Mouse (Mus musculus) limb, embryonic 11.5 days (tissue): ENCODE results near the gene Zfand4. TPM values are rescaled to one million over a fixed set of nuclear protein-coding genes. Genes with fewer than 3 reads are reported as not detected.
A peak's percentile ranks its signal among the peaks of the same experiment; 100 is the strongest.
"Not testable (repeated sequence)": the region's sequence is repeated elsewhere in the genome, so short reads cannot be mapped to it uniquely, and the experiment has no call there.

ENCODE experiments used
- ATAC-seq: fragments of 200-750 bp; cut with Nextera tagmentation; 2 replicates; pipeline ENCODE4 v1.8.0; 2017; ENCODE audit warnings: low read depth; ENCODE audit not compliant: insufficient number of reproducible peaks, low FRiP score, low TSS enrichment
- DNase-seq: peaks from one replicate; pipeline ENCODE4 v3.0.0-alpha.2; 2015; ENCODE audit warnings: low spot score
- H3K27ac ChIP-seq: fragments of 300-500 bp; sonication (generic); replicated peaks from 2 replicates; pipeline ENCODE4 v1.5.1; 2014; ENCODE audit warnings: low read depth, mild to moderate bottlenecking, low read length
- H3K27me3 ChIP-seq: fragments of 300-500 bp; sonication (generic); 2 replicates; pipeline ENCODE4 v1.6.1; 2014; ENCODE audit warnings: mild to moderate bottlenecking, low read length, mixed read lengths; ENCODE audit not compliant: control insufficient read depth, insufficient read depth
- H3K36me3 ChIP-seq: fragments of 300-500 bp; sonication (generic); 2 replicates; pipeline ENCODE4 v1.6.1; 2014; ENCODE audit warnings: mild to moderate bottlenecking, low read length, moderate library complexity, mixed read lengths; ENCODE audit not compliant: control insufficient read depth, insufficient read depth
- H3K4me1 ChIP-seq: fragments of 300-500 bp; sonication (generic); 2 replicates; pipeline ENCODE4 v1.6.1; 2014; ENCODE audit warnings: low read length, mixed read lengths; ENCODE audit not compliant: control insufficient read depth, insufficient read depth
- H3K4me2 ChIP-seq: fragments of 300-500 bp; sonication (generic); 2 replicates; pipeline ENCODE4 v1.6.1; 2014; ENCODE audit warnings: low read depth, mild to moderate bottlenecking, moderate library complexity; ENCODE audit not compliant: severe bottlenecking
- H3K4me3 ChIP-seq: fragments of 300-500 bp; sonication (generic); 2 replicates; pipeline ENCODE4 v1.5.1; 2014; ENCODE audit warnings: low read depth, low read length
- H3K9ac ChIP-seq: fragments of 300-500 bp; sonication (generic); 2 replicates; pipeline ENCODE4 v1.6.1; 2014; ENCODE audit warnings: mild to moderate bottlenecking, low read length
- H3K9me3 ChIP-seq: fragments of 300-500 bp; sonication (generic); 2 replicates; pipeline ENCODE4 v1.6.1; 2016; ENCODE audit warnings: low read length; ENCODE audit not compliant: control insufficient read depth
- WGBS: fragments of 180-500 bp; shearing (Covaris S2); extraction: QIAGEN DNeasy Blood & Tissue Kit; methylation state at CpG from one replicate; pipeline ENCODE4 v1.1.7; 2014; 5-methylcytosine and 5-hydroxymethylcytosine counted together
- polyA plus RNA-seq: library from polyadenylated mRNA; unstranded; fragments of >200 nt; fragmentation: Nextera tagmentation; extraction: Ambion mirVana; gene quantifications from 2 replicates; pipeline ENCODE4 v1.2.1, GENCODE M21; 2014

Zfand4 gene
- 6.9 and 7.3 TPM in 2 replicates for polyA plus RNA-seq

DNA sequence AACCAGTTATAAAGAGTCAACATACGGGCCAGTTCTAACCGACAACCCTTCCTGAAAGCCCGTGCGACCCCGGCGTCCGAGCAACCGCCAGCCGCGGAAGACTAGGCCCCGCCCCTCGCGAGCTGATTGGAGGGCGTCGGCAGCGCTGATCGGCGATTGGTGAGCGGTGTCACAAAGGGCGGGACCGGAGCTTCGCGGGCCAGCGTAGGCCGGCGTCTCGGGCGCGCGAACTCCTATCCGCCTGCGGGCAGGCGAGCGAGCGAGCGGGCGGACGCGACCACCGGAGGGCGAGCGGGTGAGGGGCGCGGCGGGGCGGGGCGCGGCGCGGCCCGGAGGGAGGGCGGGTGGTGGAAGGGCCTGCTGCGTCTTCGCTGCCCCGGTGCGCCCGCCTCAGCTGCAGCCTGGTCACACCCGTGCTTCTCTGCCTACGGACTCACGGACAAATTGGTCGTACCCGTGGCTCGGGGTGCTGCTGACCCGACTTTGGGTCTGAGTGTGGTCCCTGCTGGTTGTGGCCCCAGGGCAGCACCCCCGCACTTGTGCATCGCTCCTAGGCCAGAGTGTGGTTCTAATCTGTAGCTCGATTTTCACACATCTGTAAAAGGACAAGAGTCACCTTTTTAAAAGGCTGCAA is at the start of gene Zfand4:
Gene Zfand4 (plus strand): TSS at position 205 of the 634 bp plus-strand sequence.
- Histone ChIP-seq H3K9ac (peak within 1 kb of the TSS; percentile 59), H3K27me3 (no peaks in the 10 kb centered on the region), H3K36me3 (no peaks in the 10 kb centered on the region), H3K27ac (peak within 1 kb of the TSS; percentile 8; the same call in 1 of the 2 replicates), H3K9me3 (no peaks in the 10 kb centered on the region), H3K4me1 (0 out of 2 replicates have a peak, but pooled peaks cover 2% of the 10 kb centered on the region), H3K4me2 (peak within 1 kb of the TSS; percentile 58), H3K4me3 (peak within 1 kb of the TSS; percentile 52)
- DNase-seq (peak; percentile 96), ATAC-seq (peak; percentile 96)
- under 1% methylated on average over 58 of the region's 67 CpGs for WGBS

DNA sequence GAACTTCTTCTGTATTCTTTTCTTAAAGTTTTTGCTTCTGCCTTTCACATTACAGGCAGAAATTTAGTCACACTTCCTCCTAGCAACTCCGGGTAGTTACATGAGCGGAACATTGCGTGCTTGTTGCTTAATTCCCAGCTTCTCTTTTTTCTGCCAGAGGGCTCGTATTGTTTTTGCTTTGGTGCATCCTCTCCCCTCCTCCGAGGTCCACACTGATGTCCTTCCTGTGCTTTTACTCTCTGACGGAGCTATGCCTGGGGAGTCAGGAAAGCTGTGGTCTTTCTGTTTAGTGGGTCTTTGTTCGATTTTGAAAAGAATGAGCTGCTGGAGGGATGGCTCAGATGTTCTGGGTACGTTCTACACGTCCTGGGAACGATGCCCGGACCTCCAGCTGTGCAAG is 36.3 kb upstream of the Zfand4 start:
- H3K27me3 ChIP-seq, result no peaks in the 10 kb centered on the region
- H3K9ac ChIP-seq, result no peak overlapping the region
- H3K4me2 ChIP-seq, result no peak overlapping the region
- 88% methylated on average over 11 of the region's 11 CpGs for WGBS
- ATAC-seq (no peak), DNase-seq (no peak)
- H3K4me3 ChIP-seq, result no peak overlapping the region
- H3K4me1 ChIP-seq, result no peaks in the 10 kb centered on the region
- no peaks in the 10 kb centered on the region for H3K9me3 ChIP-seq
- H3K36me3 ChIP-seq, result peaks cover 9% of the 10 kb centered on the region
- no peak overlapping the region for H3K27ac ChIP-seq

DNA sequence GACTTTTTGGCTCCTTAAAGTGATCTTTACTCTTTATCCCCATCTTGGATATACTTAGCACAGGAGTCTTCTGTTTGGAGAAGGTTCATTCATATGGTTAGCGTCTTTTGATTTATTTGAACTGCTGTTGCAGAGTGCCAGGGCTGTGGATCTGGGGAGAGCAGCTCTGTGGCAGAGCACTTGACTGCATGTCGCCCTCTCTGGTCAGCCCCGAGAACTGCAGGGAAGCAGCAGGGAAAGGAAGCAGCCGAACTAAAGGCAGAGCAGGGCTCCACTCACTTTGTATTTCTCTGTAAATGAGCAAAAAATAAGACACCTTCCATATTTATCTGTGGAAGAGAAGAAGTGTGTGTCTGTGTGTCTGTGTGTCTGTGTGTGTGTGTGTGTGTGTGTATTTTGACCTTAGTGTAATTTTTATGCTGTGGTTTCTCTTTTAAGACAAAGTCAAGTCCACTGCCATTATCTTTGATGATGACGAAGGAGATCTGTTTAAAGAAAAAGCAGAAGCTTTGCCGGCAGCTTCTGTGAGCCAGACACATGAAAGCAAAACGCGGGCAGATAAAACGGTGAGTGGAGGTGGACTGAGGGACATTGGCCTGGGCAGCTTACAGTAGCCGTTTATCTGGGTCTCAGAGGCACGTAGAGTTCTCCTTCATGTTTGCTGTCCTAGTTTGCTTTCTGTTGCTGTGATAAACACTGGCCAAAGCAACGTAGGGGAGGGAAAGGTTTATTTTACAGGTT is 35.1 kb upstream of the Zfand4 start:
- H3K9me3 ChIP-seq, result no peaks in the 10 kb centered on the region
- DNase-seq (peak; percentile 78), ATAC-seq (no peak)
- no peak overlapping the region for H3K27ac ChIP-seq
- no peak overlapping the region for H3K4me2 ChIP-seq
- H3K4me3 ChIP-seq, result no peak overlapping the region
- no peaks in the 10 kb centered on the region for H3K4me1 ChIP-seq
- H3K27me3 ChIP-seq, result no peaks in the 10 kb centered on the region
- WGBS, result 67% methylated on average over 12 of the region's 12 CpGs
- H3K9ac ChIP-seq, result no peak overlapping the region
- H3K36me3 ChIP-seq, result peaks cover 11% of the 10 kb centered on the region

DNA sequence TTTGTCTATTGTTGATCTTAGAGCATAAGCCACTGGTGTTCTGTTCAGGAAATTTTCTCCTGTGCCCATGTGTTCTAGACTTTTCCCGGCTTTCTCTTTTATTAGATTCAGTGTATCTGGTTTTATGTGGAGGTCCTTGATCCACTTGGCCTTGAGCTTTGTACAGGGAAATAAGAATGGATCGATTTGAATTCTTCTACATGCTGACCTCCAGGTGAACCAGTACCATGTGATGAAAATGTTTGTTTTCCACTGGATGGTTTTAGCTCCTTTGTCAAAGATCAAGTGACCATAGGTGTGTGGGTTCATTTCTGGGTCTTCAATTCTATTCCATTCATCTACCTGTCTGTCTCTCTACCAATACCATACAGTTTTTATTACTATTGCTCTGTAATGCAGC is 29.2 kb upstream of the Zfand4 start:
- not testable (repeated sequence) for H3K4me2 ChIP-seq, ATAC-seq
- whole genome bisulfite sequencing, result 89% methylated on average over 2 of the region's 2 CpGs

DNA sequence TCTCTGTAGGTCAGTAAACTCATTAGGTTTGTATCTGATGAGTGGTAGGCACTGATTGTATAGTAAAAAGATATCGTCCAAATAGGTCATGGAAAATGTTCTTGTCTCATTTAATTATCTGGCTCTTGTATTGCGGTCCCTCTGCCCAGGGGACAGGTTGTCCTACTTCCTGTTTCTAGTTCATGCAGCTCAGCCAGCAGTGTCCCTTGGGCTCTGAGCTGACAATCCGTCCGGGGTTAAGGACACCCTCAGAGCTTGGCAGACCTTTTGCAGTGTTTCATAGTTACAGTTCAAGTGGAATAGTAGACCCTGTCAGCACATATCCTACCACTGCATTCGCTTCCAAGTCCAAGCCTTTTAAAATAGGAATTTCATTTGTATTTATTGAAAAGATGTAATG is 28.7 kb upstream of the Zfand4 start:
- Histone ChIP-seq H3K4me3 (no peak overlapping the region), H3K27me3 (no peaks in the 10 kb centered on the region), H3K9ac (no peak overlapping the region), H3K9me3 (no peaks in the 10 kb centered on the region), H3K36me3 (peaks cover 9% of the 10 kb centered on the region), H3K4me1 (no peaks in the 10 kb centered on the region), H3K27ac (no peak overlapping the region), H3K4me2 (no peak overlapping the region)
- DNase-seq (no peak), ATAC-seq (no peak)
- 96% methylated on average over 5 of the region's 5 CpGs for WGBS

More for the DNA sequence above, 29.2 kb upstream of the Zfand4 start:
- not testable (repeated sequence) for DNase-seq, H3K4me3 ChIP-seq, H3K36me3 ChIP-seq, H3K9me3 ChIP-seq, H3K27ac ChIP-seq, H3K4me1 ChIP-seq, H3K27me3 ChIP-seq, H3K9ac ChIP-seq

DNA sequence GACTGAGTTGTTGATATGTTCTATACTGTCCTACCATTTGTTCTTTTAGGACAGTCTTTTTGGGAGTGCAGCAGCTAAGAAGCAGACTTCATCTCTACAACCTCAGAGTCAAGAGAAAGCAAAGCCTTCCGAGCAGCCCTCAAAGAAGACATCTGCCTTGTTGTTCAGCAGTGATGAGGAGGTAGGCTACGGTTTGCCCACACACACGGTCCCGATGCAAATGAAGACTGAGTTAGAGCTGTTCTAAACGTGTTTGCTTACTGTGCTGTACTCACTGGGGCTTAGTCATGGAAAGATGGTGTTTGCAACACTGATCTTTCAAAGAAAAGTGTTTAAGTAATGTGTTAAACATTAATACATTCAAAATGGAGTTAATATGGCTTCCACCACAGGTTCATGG is 25.9 kb upstream of the Zfand4 start:
- Histone ChIP-seq H3K4me1 (no peaks in the 10 kb centered on the region), H3K27me3 (no peaks in the 10 kb centered on the region), H3K9me3 (no peaks in the 10 kb centered on the region), H3K27ac (no peak overlapping the region), H3K4me2 (no peak overlapping the region), H3K4me3 (no peak overlapping the region), H3K36me3 (peaks cover 2% of the 10 kb centered on the region; the same call in 1 of the 2 replicates), H3K9ac (no peak overlapping the region)
- no peak for ATAC-seq
- WGBS, result 91% methylated on average over 5 of the region's 5 CpGs
- DNase-seq, result no peak

DNA sequence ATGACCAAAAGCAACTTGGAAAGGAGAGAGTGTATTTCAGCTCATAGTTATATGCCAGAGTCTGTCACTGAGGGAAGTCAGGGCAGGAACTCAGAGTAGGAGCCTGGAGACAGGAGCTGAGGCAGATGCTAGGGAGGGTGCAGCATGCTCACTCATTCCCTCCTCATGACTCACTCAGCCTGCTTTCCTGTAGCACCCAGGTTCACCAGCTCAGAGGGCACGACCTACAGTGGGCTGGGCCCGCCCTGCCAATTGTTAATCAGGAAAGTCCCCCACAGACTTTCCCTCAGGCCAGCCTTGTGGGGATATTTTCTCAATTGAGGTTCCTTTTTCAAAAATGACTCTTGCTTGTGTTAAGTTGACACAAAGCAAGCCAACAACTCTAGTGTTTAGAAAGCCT is 23.7 kb upstream of the Zfand4 start:
- peaks cover 2% of the 10 kb centered on the region; the same call in 1 of the 2 replicates for H3K36me3 ChIP-seq
- no peak overlapping the region for H3K27ac ChIP-seq
- ATAC-seq (no peak), DNase-seq (no peak)
- no peaks in the 10 kb centered on the region for H3K4me1 ChIP-seq
- no peak overlapping the region for H3K4me3 ChIP-seq
- no peaks in the 10 kb centered on the region for H3K9me3 ChIP-seq
- WGBS, result 79% methylated on average over 2 of the region's 2 CpGs
- no peak overlapping the region for H3K4me2 ChIP-seq
- no peaks in the 10 kb centered on the region for H3K27me3 ChIP-seq
- no peak overlapping the region for H3K9ac ChIP-seq

DNA sequence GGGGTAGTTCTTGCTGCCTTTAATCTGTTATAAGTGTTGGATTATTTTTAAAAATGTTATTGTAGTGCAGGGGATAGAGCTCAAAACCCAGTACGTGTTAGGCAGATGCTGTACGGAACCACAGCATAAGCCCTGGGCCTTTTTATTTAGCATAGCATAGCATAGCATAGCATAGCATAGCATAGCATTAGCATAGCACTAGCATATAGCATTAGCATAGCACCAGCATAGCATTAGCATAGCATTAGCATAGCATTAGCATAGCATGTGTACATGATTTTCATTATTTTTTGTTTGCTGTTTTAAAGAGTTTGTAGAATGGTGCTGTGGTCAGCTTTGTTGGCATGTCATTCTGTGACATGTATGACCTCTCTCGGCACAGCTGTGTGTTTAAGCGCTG is 4.4 kb upstream of the Zfand4 start:
- 0 out of 2 replicates have a peak, but pooled peaks cover 2% of the 10 kb centered on the region for H3K36me3 ChIP-seq
- 96% methylated on average over 4 of the region's 4 CpGs for WGBS
- no peaks in the 10 kb centered on the region for H3K27me3 ChIP-seq
- no peak overlapping the region for H3K27ac ChIP-seq
- H3K4me2 ChIP-seq, result no peak overlapping the region
- H3K4me3 ChIP-seq, result no peak overlapping the region
- no peaks in the 10 kb centered on the region for H3K4me1 ChIP-seq
- H3K9me3 ChIP-seq, result no peaks in the 10 kb centered on the region
- H3K9ac ChIP-seq, result no peak overlapping the region
- DNase-seq (no peak), ATAC-seq (no peak)
